Mouse (Mus musculus) embryo, embryonic 9.5 days (tissue): ENCODE measurements around the gene Plxnd1.

Experiments
- DNase-seq: peaks from one replicate; pipeline ENCODE4 v3.0.0-alpha.2; 2017; ENCODE audit errors: extremely low spot score

Gene Plxnd1

DNA sequence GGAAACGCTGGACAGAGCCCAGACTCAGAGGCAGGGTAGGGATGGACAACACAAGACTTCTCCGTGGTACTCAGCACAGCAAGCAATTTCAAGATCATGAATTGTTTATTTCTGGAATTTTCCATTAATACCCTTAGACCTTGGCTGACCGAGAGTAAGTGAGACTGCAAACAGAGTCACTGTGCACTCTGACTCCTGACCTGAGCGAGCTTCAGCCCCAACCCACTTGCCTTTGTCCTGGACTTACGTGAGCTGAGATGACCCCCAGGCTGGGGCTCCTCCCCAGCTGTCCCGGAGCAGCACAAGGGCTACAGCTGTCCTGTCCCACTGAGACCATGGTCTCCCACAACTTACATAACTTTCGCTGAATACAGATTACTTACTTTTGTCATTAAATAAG lies 11.9 kb downstream of the Plxnd1 start:
- DNase-seq: no peak

DNA sequence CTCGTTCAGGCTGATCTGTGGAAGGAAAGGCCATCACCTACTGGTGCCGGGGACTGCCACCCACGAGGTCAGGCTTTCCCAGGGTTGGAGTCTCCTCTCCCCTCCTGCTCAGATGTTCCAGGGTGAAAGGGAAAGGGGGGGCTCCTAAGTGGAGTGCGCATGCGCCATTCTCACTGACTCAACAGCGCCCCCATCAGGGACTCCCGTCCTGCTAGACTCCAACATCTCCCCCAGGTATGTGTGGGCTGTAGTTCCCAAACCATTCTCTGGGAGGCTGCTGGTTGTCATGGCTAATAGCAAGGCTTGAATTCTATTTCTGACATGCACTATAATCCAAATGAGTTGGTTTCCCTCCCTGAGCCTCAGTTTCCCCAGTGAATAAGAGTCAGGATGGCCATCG lies 16.2 kb downstream of the Plxnd1 start:
- DNase-seq: no peak

- no peak for DNase-seq
These were observed 17.0 kb downstream of the Plxnd1 start for GRCm38 (mm10) chr6:115977810-115978209.

- no peak for DNase-seq
These were observed 19.2 kb downstream of the Plxnd1 start for GRCm38 (mm10) chr6:115975606-115976005.

DNA sequence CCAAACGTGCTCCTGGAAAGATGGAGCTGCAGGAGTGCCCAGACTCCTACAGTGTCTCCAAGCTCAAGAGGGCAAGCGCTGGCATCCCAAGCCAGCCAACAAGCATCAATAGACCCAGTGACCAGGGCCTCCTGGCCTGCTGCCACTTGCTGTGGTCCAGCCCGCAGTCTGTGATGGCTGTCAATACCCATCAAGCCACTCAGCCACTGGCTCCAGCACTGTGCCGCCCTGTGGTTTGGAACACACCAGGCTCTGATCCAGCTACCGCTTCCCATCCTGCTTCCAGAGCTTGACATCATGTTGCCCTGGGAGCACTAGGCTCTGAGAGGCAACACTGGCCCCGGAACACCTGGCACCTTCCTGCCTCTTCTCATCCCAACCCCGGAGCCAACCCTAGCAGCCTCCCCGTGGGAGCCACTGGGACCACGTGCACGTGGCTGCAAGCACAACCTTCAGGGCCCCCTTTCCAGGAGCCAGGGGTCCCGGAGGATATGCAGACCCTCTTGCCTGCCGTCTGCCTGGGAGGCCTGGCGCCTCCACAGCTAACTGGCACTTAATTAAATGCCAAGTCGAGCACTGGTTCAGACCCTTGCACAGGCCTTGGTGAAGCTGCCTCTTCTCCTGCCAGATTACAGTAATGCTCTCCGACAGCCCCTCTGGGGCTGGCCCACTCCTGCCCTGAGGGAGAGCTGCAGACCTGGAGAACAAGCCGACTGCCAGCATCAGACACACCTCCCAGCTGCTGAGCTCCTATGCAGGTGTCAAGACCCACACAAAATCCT lies 20.7 kb downstream of the Plxnd1 start:
- no peak for DNase-seq

DNA sequence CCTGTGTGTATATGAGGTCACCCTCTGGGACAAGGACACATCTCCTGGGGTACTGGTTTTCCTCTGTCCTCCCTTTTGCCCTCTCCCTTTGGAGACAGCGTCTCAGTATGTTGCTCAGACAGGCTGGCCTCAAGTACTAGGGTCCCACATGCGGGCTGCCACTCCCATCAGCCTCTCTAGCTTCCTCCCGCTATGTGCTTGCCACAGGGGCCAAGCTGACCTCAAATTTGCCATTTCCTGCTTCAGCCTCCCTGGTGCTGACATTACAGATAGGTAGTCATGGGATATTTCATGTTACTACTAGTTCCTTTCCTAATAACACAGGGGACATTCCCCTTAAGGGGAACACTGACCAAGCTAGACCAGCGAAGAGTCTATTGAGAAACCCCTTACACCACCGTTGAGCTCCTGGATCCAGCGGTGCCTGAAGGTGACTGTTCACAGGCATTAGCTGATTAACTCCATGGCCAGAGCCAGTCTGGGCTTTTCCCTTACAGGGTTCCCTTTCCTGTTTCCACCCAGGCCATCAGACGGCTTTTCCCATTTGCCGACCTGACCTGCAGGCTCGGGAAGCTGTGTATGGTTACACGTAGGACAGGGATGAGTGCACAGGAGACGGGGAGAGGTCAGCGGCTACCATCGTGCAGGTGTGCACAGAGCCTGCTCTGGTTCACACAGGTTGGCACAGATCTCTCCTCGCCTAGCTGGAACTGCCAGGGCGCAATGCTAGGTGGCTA lies 21.5 kb downstream of the Plxnd1 start:
- no peak for DNase-seq

DNA sequence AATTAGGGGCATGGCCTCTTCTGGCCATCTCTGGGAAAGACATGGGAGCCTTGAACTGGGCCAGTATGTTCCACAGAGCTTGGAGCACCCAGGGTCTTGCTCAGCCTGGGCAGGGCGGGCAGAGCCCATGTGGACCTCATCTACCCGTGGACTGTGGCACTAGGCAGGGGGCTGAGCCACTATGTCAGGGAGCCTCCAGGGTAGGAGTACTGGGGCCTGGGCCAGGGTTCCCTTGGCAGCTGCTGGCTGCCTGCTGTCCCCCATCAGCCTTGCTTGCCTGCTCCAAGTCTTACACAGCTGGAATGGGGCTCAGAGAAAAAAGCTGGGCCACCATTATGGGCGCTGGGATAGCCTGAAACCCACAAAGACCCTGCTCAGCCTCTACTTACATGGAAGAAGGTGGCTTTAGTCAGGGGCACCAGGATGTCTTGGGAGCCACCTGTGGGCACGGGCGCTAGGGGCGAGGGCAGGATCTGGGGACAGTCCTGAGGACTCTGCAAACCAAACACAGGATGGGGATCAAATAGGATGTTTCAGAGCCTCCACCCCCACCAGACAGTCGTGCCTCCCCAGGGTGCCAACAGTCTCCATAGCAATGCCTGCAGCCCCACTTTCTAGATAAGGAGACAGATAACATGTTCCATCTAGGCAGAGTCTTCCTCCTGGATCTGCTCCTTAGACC lies 22.6 kb downstream of the Plxnd1 start:
- DNase-seq: no peak

DNA sequence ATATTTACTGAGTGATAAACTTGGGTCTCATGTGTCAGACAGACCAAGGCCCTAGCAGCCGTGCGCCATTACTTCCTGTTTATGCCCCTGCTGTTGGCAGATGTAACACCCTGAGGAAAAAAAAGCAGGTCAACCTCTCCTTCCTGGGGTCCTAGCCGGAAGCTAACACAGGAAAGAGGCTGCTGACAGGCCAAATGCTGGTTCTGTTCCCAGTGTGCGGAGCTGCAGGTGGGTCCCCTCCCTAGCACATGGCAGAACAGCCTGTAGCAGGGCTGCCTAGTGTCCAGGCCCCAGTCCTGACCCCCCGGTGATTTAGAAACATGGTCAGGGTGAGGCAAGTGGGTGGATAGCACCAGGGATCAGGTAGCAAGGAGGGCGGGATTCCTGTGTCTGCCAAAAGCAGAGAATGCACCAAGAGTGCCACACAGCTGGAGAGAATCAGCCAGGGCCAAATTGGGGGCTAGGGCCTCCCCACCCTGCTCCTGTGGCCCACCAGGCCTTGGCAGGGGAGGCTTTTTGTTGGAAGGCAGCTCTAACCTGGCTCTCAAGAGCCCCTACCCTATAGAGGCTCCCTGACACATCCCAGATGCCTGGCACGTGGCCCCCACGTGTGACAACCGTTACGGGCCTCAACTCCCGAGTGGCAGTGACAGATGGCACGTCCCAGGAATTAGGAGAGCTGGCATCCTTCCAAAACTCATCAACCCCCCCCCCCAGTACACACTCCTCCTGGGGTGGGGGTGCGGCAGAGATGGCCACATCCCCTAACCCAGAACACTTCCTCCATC lies 23.3 kb downstream of the Plxnd1 start:
- no peak for DNase-seq

DNA sequence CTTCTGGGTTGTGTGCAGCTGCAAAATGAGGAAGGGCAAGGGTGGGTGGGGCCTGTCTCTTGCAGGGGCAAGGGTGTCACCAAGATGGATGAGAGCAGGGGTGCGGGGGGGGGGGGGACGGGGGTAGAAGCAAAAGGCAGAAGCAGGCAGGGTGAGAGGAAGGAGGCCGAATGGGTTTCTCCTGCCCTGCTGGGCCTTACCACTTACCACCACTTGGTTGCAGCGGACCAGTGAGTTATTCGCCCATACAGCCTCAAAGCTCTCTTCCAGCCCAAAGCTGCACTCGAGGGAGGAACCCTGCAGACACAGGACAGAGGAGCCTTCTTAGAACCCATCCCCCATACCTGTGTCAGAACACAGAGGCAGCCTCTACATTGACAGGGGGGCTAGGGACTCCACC lies 24.9 kb downstream of the Plxnd1 start:
- no peak for DNase-seq

DNA sequence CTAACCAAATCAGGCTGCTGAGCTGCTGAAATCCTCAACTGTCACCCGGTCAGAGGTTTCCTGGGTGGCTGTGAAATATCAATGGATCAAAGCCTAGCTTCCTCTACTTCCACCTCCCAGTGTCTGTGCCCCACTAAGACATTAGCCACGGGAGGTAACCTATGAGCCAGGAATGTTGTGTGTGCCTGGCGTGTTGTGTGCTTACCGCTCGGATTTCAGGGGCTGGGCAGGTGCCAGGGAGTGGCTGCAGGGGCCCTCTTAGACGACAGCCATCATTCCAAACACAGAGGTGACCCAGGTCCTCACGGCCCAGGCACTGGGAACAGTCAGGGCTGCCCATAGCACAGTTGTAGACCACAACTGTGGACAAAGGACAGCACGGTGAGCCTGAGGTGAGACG lies 25.7 kb downstream of the Plxnd1 start:
- no peak for DNase-seq

DNA sequence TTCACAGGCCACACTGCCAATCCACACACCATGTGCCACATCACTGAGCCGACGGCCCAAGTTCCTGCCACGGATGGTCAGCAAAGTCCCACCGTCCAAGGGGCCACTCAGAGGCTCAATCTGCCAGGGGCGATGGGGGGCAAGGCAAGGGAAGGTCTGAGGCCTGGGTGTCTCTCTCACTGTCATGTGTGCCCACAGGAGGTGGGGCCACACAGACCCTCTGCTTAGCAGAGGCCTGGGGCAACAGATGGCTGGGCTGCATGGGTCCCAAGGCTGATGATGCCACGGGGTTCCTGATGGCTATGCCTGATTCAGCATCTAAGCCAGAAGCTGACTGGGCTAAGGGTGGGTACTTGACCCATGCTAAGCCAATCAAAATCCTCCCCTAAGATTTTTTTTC lies 26.1 kb downstream of the Plxnd1 start:
- no peak for DNase-seq

- no peak for DNase-seq
These were observed 26.7 kb downstream of the Plxnd1 start for GRCm38 (mm10) chr6:115968086-115968485.

DNA sequence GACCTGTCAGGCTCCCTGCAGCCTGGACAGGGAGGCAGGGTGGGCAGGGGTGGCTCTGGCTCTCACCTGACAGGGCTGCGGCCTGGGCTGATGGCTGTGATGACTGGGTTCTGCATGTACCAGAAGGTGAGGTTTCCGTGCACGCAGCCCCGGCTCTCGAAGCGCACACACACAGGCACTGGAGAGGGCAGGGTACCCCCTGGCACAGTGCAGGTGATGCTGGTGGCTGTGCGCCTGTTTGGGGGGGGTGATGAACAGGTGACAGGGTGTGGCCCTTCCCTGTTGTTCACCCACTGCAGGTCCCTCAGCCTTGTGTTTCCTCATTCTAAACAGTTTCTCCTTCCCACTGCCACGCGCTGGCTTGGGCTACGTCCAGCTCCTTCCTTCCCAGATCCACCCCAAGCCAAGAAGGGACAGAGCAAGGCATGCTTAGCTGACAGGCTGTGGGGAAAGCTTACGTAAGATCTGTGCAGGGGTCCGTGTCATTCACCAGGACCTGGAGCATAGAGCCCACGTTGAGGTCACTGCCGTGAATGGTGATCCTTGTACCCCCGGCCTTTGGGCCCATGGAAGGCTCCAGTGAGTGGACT lies 27.4 kb downstream of the Plxnd1 start:
- no peak for DNase-seq

DNA sequence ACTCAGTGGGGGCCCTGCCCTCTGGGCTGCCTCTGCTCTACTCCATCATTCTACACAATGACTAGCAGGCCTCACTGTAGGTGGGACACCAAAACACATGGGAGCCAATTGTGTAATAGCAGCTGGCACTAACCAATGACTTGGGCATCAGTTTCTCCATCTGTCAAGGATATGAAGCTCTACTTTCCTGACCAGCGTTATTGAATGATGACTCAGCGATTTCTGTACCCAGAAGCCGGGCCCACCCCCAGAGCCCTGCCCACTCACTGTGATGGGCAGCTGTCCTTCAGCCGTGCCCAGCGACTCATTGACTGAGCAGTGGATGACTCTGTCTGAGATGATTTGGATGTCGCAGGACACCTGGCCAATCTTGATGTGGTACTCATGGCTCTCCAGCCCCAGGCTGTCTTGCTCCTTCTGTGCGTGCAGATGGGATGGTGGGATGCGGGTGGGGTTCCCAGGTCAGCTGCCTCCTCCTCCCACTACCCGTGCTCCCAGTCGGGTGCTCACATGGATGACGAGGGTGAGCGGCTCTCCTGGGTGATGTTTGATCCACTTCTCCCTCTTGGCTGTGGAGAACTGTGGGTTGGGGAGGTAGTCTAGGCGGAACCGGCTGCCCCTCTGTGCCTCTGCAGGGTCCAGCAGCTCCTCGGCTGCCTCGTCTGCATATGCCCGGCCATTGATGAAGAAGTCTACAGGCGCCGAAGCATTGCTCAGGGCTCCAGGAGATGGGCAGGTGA lies 28.4 kb downstream of the Plxnd1 start:
- no peak for DNase-seq

DNA sequence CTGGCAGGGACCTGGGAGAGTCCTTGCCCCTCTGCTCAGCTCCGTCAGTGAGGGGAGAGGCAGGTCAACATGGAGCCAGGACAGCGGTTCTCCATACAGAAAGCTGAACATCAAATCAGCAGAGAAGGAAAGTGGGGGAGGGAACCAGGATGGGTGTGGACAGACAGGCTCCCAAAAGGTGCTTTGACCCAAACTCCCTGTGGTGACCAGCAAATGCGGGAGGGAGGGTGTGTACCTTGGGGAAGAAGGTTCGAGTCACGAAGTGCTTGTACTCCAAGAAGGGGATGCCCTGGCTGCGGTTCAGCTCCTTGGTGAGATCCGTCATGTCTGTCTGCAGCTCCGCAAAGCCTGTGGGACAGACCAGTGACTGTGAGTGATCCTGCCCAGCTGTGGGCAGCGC lies 31.1 kb downstream of the Plxnd1 start:
- no peak for DNase-seq

- DNase-seq: peak; percentile 48
These were observed 32.2 kb downstream of the Plxnd1 start for GRCm38 (mm10) chr6:115962439-115963085.

- DNase-seq: no peak
These were observed 33.1 kb downstream of the Plxnd1 start for GRCm38 (mm10) chr6:115961743-115962142.

DNA sequence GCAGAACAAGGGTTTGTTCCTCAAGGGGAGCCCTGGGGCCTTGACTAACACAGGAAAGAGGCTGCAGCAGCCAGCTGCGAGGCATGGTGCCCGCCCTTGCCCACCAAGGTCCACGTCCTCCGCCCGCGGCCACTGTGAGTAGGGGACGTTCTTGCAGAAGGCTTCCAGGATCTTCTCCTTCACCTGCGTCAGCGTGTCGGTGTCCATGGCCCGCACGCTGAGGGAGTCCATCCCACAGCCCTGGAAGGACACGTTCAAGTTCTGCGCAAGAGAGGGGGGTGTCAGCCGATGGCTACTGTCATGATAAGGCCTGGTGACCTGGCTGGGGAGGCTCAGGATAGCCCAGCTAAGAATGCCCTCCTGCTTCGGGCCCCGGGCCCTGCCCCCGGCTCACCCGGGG lies 34.5 kb downstream of the Plxnd1 start:
- no peak for DNase-seq

DNA sequence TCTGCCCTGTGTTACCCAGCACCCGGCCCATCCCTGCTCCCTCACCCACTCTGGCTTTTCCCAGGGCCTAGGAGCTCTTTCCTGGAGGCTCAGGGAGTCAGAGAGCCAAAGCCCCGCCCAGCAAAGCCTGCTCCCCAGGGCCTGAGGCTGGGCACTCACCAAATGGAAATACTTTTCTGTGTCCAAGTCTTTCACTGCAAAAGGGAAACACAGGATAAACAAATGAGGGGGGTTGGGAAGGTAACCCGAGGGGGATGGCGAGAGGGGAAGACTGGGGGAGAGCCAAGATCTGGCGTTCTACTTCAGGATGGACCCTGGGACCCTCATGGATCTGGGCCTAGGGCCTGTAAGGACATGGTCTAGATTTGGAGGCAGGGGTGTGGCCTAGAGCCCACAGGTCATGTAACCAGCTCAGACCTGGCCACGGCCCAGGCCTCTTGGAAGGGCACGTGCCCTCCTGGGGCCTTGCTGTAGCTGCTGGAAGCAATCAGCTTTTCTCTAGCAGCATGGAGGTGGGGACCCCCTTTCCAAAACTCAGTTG lies 35.6 kb downstream of the Plxnd1 start:
- no peak for DNase-seq

DNA sequence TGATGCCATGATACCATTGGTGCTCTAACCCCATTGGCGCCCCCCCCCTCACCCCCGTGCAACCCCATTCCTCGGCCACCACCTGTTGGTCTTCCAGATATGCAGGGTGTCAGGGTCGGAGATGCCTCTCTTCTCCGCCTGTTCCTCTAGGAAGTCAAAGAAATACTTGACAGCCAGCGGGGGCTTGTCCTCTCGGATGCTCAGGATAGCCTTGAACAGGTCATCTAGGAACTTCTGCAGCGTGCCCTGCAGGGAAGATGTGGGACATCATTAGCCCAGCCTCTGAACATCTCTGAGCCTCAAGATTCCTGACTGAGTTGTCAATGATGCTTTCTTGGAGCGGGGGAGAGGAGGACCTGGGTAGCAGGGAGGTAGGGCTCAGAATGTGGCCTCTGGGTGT lies 36.4 kb downstream of the Plxnd1 start:
- DNase-seq: no peak
